Mouse (Mus musculus) spleen, adult 10 weeks (tissue): ENCODE measurements around the gene Gm12666. TPM values are rescaled to one million over a fixed set of nuclear protein-coding genes. Genes with fewer than 3 reads are reported as not detected.

Experiments used
- polyA plus RNA-seq: library from polyadenylated mRNA; stranded (reverse); fragments of 350-450 nt; fragmentation: Illumina TruSeq; extraction: RNeasy Lipid Tissue Mini Kit (QIAGEN cat#74804); gene quantifications from one replicate; pipeline ENCODE4 v1.2.3, GENCODE M21; 2015; ENCODE audit warnings: low replicate concordance; ENCODE audit not compliant: insufficient read depth

Gm12666 gene
- not detected for polyA plus RNA-seq

GRCm38 (mm10) chr4:92191649-92192048, at the start of gene Gm12666:
Gm12666 (minus strand) TSS chr4:92191749.

GRCm38 (mm10) chr4:92147134-92147533, 44.4 kb downstream of the Gm12666 start, which contains the start of gene Izumo3:
Izumo3 (minus strand) TSS chr4:92147234.

Other genes with a start within 250 kb of the Gm12666 start
- not detected for gene Izumo3, start 44.5 kb downstream of the Gm12666 start, polyA plus RNA-seq